Mouse (Mus musculus) layer of hippocampus, postnatal 36 days (tissue): ENCODE data around the gene Mapk1. TPM values are rescaled to one million over a fixed set of nuclear protein-coding genes. Genes with fewer than 3 reads are reported as not detected.
"Not testable (repeated sequence)": the region's sequence is repeated elsewhere in the genome, so short reads cannot be mapped to it uniquely, and the experiment has no call there.

ENCODE experiments used
- DNase-seq, 2 experiments: peaks; one replicate each; pipeline ENCODE4 v3.0.0; 2022
- total RNA-seq, 2 experiments: library from RNA; stranded (reverse); gene quantifications; 2 replicates each; pipeline ENCODE4 v1.2.3; 2021

Mapk1 gene
- total RNA-seq: 100 to 1,000 TPM; 522 to 529 TPM

DNA sequence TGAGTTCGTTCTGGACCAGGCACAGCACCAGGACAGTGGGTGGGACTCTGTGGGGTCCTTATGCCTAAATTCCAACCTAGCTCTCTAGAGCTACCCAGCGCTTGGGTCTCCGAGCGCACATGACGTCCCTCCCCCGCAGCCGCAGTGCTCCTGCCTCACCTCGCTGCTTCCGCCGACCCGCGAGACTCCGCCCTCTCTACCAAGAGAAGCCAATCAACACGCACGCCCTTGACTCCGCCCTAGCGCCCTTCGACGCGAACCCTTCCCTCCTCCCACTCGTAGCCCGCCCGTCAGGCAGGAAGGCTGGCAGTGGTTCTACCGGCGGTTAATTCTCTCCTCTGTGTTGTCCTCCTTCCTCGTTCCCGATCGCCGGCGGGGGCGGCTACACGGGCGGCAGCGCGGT, at the start of gene Mapk1:
Mapk1 (plus strand) TSS at position 252 of the 403 bp plus-strand sequence.
- DNase-seq: peak; percentile 96

DNA sequence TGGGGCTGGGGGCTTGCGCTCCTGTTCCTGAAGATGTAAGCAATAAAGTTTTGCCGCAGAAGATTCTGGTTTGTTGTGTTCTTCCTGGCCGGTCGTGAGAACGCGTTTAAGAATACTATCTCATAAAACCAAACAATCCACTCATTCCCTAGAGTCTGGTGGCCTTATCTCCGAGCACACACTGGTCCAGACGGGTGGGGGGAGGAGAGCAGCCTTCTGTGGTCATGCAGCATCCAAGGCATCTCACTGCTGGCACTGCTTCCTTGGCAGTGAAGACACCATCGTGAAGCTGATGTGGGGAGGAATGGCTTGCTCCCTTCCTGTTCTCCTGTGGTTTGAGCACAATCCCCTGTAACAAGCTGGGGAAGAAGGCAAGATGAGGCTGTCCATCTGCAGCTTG, 43.6 kb upstream of the Mapk1 start:
- no peak for DNase-seq

DNA sequence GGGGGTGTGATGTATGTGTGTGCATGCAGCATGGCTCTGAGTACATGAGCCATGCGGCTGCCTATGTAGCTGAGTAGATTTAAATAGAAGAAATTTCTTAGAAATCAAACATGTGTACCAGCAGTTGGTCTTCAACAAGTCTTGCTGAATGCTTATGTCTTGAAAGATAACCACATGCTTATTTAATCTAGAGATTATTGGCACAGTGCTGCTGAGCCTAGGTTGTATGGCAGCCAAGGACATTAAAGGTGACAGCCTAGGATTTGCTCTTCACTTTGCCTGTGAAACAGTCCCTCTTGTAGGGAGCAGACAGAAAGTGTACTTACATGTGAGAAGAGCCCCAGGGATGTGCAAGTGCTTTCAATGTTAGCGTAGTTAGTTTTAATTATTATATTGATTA, 42.1 kb upstream of the Mapk1 start:
- DNase-seq: no peak

DNA sequence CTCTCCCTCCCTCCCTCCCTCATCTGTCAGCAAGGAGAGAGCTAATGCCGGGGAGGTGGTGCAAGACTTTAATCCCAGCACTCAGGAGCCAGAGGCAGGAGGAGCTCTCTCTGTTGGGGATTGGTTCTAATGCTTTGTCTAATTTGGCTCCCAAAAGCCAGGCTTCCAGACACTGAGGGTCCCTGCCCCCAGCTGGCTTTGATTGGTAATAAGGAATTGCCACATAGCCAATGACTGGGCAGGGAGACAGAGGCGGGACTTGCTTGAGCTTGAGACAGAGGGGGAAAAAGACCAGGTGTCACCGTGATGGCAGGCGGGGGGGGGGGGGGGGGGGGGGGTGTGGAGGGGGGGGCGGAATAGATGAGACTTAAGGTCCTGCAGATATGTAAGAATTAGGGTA, 24.6 kb upstream of the Mapk1 start:
- DNase-seq: no peak

DNA sequence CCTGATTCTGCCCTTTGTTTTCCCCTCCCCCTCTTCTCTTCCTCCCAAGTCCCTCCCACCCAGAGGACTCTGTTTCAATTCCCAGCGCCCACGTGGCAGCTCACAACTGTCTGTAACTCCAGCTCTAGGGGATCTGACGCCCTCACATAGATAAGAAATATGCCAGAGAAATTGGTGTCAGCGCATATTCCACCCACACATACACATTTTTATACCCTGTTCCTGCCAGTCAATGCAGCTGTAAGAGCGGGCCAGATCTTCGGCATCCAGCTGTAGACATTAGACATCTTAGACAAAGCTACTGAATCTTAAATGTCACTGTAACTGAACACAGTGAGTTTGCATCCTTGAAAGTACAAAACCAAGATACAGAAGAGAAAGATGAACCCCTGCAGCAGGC, 23.3 kb upstream of the Mapk1 start:
- no peak for DNase-seq

DNA sequence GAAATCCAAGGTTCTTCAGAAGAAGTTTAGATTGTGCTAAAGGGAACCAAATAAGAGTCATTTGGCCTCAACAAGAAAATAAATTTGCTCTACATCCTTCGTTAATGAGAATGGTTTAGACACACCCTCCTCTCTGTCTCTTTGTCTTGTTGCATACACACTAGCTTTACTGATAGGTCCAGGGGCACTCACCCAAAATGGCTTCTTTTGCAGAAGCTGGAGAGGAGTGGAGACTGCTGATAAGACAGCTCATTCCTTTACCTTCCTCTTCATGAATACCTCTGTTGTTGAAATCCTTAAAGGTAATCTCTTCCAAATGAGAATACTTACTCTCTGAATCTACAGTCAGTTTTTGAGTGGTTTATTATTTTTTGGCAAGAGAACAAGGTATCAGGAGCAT, 18.0 kb upstream of the Mapk1 start:
- DNase-seq: no peak

DNA sequence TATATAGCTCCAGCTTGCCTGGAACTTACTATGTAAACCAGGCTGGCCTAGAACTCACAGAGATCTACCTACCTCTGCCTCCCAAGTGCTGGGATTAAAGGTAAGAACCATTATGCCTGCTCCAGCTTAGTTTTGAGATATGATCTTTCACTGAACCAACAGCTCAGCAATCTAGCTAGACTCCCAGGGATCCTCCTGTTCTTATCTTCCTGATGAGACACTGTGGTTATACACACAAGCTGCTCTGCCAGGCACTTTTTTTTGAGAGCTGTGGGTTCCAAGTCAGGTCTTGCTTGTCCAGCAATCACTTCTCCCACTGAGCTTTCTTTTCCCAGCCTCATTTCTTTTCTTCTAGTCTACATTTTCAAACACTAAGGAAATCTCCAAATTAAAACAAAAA, 16.9 kb upstream of the Mapk1 start:
- no peak for DNase-seq

DNA sequence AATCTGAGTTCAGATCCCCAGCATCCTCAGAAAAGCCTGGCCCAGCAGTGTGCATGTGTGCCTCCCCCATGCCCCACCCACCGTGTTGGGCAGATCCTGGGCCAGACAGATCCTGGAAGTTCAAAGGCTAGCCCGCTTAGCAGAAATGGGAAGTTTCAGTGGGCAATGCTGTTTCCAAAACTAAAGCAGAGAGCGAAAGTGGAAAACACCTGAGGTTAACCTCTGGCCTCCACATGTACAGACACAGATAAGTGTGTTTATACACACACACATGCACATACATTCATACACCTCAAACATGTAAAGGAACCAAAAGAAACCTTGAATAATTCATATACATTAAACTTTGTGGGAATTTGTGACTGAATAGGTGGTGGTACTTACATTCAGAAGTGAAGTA, 5.1 kb upstream of the Mapk1 start:
- DNase-seq: no peak

DNA sequence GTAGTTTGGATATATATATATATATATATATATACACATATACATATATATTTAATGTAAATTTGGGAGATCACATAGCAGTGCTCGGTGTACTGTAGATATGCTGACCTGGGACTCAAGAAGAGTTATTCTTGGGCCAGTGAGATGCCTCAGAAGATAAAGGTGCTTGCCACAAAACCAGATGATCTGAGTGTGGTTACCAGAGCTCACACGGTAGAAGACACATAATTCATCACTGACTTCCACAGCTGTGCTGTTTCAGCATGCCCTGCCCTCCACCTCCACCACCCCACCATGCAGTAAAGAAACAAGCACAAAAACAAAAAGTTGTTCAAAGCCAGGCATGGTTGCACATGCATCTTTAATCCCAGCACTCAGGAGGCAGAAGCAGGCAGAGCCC, 4.4 kb upstream of the Mapk1 start:
- DNase-seq: no peak

DNA sequence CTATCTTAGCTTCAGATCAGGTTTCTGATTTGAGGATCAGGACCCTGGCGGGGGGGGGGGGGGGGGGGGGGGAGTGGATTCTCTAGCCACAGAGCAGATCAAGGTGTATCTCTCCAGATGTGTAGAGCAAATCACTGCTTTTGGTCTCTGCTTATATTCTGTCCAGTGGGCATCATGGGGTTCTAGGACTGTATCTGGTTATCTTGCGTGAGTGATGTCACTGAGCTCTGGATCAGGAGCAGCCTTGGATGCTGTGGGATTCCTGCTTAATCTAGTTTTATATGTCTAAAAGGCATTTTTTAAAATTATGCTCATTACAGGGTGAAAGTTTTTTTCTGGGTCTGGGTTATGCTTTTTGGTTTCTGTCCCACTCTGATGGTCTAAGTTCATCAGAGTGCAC, 546 bp upstream of the Mapk1 start:
- DNase-seq: no peak

DNA sequence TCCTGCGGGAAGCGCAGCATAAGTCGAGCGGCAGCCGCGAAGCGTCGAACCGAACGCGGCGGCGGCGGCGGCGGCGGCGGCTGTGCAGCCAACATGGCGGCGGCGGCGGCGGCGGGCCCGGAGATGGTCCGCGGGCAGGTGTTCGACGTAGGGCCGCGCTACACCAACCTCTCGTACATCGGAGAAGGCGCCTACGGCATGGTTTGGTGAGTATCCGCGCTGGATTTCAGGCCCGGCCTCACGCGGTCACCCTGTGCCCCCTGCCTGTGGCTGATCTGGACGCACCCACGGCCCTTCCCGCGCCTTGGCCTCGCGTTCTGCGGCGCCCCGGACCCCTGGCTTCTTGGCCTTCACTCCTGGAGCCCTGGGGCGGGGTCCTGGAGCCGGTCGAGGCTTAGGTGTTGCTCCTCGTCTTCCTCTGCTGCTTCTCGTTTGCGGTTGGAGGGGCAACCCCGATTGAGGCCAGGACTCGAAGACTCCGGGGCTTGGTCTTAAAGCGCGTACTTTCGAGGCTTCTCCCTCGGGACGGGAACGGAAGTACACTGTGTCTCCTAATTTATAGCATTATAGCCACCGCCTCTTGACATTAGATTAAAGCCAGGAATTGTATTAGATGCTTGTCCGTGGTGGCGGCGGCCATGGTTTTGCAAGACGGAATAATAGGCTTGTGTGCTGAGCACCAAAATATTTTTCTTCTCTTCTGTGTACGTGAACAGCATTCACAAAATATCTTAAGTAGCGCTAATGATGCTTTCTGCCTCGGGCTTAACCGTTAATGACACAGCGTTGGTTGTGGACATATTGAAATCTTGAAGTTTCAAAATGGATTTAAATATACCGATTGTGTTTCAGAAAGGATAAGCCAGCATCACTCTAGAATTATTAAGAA, 596 bp downstream of the Mapk1 start:
- peak; percentile 25 to 51 for DNase-seq

DNA sequence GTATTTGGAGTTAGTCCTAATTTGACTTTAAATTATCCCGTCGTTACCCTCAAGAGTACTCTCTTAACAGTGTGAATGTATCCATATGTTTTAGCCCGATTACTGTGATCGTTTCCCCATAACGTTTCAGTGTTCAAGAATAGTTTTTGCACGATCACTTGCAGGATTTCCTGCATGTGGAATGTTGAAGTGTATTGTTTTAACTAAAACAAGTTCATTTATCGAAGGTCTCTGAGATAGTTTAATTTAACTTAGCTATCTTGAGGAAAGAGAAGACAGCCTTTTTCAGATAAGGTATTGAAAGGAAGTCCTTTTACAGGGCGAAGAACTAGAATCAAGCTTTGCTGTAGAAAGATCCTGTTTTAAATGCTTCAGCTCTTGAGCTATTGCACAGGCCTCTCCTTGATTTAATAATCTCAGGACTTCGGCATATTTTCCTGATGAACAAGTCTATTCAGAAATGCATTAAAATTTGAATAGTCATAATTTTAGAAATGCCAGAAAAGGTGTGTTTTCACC, 1.3 kb downstream of the Mapk1 start:
- DNase-seq: no peak

DNA sequence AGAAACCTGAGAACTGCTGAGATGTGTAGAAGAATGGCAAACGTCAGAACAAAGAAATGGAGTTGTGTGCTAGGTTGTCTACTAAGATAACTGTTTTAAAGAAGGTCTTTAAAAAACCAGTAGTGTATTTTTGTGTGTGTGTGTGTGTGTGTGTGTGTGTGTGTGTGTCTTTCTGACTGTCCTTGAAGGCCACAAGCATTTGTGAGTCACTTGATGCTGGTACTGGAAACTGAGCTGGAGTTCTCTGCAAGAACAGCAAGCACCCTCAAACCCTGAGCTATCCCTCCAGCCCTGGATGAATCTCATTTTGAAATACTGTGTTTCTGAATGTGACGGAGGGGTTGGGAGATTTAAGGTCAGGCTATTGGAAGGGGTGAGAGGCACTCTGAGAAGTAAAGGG, 4.1 kb downstream of the Mapk1 start:
- DNase-seq: no peak

DNA sequence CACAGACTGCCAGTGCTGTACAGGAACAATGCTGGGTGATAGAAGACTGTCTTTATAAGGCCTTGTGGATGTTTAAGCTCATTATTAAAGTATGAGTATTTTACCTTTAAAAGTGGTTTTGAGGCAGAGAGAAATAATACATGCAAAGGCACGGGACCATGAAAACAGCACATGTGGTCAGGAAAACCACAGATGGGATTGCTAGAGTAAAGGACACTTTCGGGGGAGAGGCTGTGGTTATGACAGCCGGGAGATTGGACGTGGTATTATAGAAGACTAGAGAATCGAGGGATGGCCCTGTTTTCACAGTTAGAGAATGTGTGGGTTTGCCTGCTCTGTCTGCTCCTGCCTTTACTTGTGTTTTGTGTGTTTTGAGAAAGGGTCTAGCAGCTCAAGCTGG, 5.7 kb downstream of the Mapk1 start:
- no peak for DNase-seq

DNA sequence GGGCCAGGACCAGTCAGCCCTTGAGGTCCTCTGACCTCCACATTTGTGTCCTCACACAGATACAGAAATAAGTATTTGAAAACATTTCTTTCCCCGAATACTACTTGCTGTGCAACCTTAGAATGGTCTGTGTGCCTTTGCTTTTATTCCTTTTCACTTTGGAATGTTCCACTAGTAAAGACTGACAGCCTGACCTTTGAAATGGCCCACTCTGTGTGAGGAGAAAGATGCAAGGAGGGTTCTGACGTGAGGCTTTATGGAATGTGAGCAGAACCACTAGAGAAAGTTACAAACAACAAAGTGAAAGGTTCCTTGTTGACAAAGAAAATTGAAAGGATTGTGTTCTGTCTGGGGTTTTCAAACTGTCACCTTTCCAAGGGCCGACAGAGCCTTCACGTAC, 6.8 kb downstream of the Mapk1 start:
- no peak for DNase-seq

DNA sequence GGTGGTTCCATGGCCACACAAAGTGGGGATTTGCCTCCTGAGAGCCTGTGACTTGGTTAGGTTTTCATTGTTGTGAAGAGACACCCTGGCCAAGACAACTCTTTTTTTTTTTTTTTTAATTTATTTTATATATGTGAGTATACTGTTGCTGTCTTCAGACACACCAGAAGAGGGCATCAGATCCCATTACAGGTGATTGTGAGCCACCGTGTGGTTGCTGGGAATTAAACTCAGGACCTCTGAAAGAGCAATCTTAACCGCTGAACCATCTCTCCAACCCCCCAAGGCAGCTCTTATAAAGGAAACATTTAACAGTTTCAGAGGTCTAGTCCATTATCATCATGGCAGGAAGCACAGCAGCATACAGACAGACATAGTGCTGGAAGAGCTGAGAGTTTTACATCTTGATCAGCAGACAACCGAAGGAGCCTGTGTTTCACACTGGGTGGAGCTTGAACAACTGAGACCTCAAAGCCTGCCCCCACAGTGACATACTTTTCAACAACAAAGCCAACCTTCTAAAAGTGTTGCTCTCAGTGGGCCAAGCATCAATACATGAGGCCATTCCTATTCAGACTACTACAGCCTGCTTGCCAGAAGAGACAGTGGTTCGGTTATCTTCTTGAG, 11.4 kb downstream of the Mapk1 start:
- DNase-seq: no peak

DNA sequence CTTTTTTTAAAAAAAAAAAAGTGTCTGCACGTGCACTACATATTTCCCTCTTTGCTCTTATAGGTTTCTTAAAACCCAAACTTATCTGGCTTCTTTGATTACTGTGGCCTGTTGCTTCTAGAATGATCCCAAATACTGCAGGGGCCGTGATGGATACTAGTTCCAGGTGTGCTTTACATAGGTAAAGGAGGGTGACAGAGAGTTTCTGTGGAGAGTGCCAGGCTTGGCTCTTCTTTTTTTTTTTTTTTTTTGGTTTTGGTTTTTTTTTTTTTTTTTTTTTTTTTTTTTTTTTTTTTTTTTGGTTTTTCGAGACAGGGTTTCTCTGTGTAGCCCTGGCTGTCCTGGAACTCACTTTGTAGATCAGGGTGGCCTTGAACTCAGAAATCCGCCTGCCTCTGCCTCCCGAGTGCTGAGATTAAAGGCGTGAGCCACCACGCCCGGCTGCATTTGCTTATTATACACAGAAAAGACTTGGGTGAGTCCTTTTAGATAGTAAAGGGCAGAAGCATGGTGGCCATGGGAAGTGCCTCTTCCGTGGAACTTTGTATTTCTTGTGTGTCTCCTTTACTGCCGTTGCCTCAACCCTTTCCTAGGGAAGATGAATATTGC, 13.0 kb downstream of the Mapk1 start:
- DNase-seq: not testable (repeated sequence)

DNA sequence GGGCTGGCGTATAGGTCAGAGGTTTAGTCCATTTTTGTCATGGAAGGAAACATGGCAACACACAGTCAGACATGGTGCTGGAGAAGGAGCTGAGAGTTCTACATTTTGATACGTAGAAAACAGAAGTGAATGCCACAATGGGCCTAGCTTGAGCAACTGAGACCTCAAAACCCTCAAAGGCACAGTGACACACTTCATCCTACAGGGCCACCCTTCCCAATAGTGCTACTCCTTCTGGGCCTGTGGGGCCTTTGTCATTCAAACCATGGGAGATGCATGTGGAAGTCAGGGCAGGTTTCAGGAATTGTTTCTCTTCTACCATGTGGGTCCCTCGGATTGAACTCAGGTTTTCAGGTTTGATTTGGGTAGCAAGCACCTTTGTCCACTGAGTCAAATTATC, 17.9 kb downstream of the Mapk1 start:
- DNase-seq: no peak

DNA sequence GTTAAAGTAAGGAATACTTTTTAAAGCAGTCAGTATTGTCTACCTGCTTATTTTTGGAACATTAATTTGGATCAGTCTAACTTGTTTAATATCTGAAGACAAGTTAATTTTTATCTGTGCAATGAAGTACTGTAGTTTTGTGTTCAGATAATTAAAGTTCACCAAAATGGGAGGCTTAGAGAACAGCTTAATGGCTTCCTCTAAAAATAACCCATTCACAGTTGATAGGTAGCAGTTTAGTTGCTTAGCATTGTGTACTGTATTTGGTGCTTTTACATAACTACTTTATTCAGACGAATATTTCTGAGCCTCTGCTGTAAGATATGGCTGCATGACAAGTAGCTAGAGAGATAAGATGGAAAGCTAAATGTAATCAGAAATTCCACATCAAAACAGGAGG, 23.9 kb downstream of the Mapk1 start:
- no peak for DNase-seq

DNA sequence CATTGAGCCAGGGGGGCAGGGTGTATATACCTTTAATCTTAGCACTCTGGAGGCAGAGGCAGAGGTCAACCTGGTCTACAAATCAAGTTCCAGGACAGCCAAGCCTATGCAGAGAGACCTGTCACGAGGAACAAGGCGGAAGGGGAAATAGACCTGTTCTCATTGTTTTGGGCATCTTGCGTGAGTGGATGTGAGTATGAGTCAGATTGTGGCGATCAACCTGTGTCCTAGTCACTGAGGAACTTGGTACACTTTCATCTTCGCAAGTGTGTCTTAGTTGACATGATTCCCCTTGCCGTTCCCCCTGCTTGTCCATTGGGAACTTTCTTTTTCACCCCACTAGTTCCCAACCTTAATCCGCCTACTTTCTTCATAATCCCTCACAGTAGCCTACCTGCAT, 26.9 kb downstream of the Mapk1 start:
- no peak for DNase-seq

DNA sequence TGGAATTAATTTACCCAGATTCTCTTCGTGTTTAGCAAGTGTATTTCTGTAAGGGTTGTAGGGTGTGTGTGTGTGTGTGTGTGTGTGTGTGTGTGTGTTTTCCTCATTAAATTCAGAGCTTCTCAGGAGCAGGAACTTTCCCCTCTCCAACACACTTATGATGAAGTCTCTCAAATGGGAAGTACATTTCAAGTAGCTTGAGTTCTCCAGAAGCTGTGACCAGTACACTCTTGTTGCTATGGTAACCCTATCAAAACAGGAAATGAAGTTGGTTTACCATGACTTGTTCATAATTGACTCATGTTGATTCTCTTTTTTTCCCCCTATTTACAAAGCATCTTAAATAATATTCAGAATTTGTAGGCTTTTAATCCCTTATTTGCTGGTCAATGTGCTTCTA, 29.4 kb downstream of the Mapk1 start:
- DNase-seq: no peak

DNA sequence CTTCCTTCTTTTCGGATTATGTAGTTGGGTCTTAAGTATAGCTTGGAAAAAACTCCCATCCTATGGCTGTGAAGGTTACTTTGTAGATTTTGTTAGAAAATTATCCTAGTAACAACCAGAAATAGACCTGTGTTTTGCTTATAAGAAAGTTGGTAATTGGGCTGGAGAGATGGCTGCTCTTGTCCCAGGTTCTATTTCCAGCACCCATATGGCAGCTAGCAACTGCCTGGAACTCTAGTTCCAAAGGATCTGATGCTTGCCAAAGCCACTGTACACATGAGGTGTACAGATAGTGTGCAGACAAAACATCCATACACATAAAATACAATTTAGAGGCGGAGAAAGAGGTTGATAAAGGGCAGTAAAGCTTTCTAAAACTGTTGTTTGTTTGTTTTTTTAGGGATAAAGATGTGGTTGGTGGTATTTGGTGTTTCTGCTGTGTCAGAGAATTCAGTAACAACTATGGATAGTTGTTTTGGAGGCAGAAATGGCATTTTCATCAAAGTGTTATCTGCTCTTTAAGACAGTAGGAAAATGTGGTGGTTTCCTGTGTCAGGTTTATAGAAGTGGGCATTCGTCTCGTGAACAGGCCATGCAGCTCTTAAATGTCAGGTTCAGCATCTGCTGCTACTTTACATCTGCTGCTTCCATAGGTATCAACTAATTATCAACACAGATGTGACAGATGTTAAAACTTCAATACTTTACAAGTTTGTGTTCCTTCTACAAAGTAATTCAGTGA, 32.1 kb downstream of the Mapk1 start:
- no peak for DNase-seq

DNA sequence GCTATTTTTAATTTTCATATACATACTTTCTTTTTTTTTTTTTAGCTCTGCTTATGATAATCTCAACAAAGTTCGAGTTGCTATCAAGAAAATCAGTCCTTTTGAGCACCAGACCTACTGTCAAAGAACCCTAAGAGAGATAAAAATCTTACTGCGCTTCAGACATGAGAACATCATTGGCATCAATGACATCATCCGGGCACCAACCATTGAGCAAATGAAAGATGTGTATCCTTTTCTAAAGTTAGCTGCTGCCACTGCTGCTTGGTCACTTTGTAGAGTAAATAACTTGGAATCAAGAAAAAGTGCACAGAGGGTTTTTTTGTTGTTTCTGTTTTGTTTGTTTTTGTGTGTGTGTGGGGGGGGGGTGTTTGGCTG, 32.7 kb downstream of the Mapk1 start:
- DNase-seq: no peak
